Mouse (Mus musculus) liver, embryonic 14.5 days (tissue): Measurements from ENCODE around the gene Myh2.

Source experiments
- CTCF ChIP-seq: IDR thresholded peaks from 2 replicates; pipeline ENCODE4 v1.5.1; 2016; ENCODE audit warnings: antibody characterized with exemption, low read depth, control low read depth
- EP300 ChIP-seq: IDR thresholded peaks from 2 replicates; pipeline ENCODE4 v1.6.1; 2016; ENCODE audit warnings: antibody characterized with exemption, low read depth

DNA sequence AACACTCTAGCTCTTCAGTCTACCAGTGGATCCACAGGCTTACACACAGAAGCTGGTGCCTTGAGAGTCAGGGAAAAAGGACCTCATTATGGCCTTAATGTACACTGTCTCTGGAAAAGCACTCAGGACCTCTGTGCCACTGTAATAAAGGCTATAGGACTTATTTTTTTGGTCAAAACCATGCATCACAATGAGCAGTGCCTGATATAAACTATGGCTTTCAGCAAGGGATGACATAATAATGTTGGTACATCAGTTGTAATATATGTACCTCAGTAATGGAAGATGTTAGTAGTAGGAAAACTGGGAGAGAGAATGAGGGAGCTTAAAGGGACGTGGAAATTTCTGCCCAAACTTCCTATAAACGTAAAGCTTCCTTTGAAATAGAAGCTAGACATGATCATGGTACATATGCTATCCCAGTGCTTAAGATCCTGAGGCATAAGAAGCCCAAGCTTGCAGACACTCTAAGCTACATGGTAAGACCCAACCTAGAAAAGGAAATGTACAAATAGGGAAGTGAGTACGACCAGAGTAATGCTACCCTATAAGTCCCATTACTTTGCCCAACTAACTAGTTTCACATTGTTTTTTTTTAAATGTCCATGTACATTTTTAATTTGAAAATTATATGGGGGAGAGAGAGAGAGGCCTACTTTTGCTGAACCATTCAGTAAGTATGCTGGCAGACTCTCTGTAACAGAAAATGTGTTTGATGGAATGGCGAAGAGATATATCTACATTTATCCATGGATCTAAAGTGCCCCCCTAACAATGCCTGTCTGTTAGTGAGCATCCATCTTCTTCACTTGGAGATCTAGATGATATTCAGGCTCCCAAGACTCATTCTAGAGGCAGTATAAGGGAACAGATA lies 24.2 kb upstream of the Myh2 start:
- TF ChIP-seq CTCF, result no peak
- TF ChIP-seq EP300, result no peak
